Mouse (Mus musculus): ENCODE data around the gene 2810021J22Rik. TPM values are rescaled to one million over a fixed set of nuclear protein-coding genes. Genes with fewer than 3 reads are reported as not detected.

2810021J22Rik gene
- total RNA-seq, 2 experiments from 2014 or later = 3.7 to 5.0 TPM

- ATAC-seq (replicated peaks; ENCODE audit: poor library complexity) = peak; percentile 33
These were observed 47.5 kb downstream of the 2810021J22Rik start for GRCm38 (mm10) chr11:58914461-58915028.

GRCm38 (mm10) chr11:58916879-58917744 is 50.1 kb downstream of the 2810021J22Rik start:
- peak; percentile 59 for ATAC-seq (replicated peaks; ENCODE audit: poor library complexity)

GRCm38 (mm10) chr11:58917745-58918366 is 50.8 kb downstream of the 2810021J22Rik start, which contains the start of gene Btnl10:
Btnl10 (plus strand) TSS chr11:58917908.
- peak; percentile 75 for ATAC-seq (replicated peaks; ENCODE audit: poor library complexity)

GRCm38 (mm10) chr11:58918759-58919158 is 51.7 kb downstream of the 2810021J22Rik start:
- no peak for ATAC-seq (replicated peaks; ENCODE audit: poor library complexity)

GRCm38 (mm10) chr11:58922420-58922819 is 55.4 kb downstream of the 2810021J22Rik start:
- no peak for ATAC-seq (replicated peaks; ENCODE audit: poor library complexity)

GRCm38 (mm10) chr11:58926651-58927050 is 59.6 kb downstream of the 2810021J22Rik start:
- no peak for ATAC-seq (replicated peaks; ENCODE audit: poor library complexity)

- no peak for ATAC-seq (replicated peaks; ENCODE audit: poor library complexity)
These were observed 60.0 kb downstream of the 2810021J22Rik start for GRCm38 (mm10) chr11:58927053-58927452.

GRCm38 (mm10) chr11:58927790-58928651 is 61.0 kb downstream of the 2810021J22Rik start:
- peak; percentile 76 for ATAC-seq (replicated peaks; ENCODE audit: poor library complexity)

GRCm38 (mm10) chr11:58929055-58929454 is 62.0 kb downstream of the 2810021J22Rik start:
- ATAC-seq (replicated peaks; ENCODE audit: poor library complexity) = no peak

GRCm38 (mm10) chr11:58929641-58930040 is 62.6 kb downstream of the 2810021J22Rik start:
- no peak for ATAC-seq (replicated peaks; ENCODE audit: poor library complexity)

- ATAC-seq (replicated peaks; ENCODE audit: poor library complexity) = no peak
These were observed 63.2 kb downstream of the 2810021J22Rik start for GRCm38 (mm10) chr11:58930254-58930653.

GRCm38 (mm10) chr11:58931576-58931975 is 64.6 kb downstream of the 2810021J22Rik start:
- 0 out of 2 replicates have a peak, but pooled peaks have one; percentile 18 for ATAC-seq (replicated peaks; ENCODE audit: poor library complexity)

Other genes starting within 250 kb of the 2810021J22Rik start
- gene Olfr323, start 236.7 kb upstream of the 2810021J22Rik start, total RNA-seq (2015) = not detected in 2 replicates
- gene Olfr323, start 236.7 kb upstream of the 2810021J22Rik start, total RNA-seq (2017) = not detected in 2 replicates
- gene Trim58, start 226.8 kb upstream of the 2810021J22Rik start, total RNA-seq (2015) = 1.8 and 3.5 TPM in 2 replicates
- 0.27 and 1.2 TPM in 2 replicates for gene Trim58, start 226.8 kb upstream of the 2810021J22Rik start, total RNA-seq (2017)
- not detected in 2 replicates for gene Olfr322, start 208.4 kb upstream of the 2810021J22Rik start, total RNA-seq (2015)
- gene Olfr322, start 208.4 kb upstream of the 2810021J22Rik start, total RNA-seq (2017) = not detected in 2 replicates
- gene Olfr320, start 186.1 kb upstream of the 2810021J22Rik start, total RNA-seq (2015) = not detected in 2 replicates
- not detected in 2 replicates for gene Olfr320, start 186.1 kb upstream of the 2810021J22Rik start, total RNA-seq (2017)
- gene Olfr319, start 168.1 kb upstream of the 2810021J22Rik start, total RNA-seq (2015) = not detected in 2 replicates
- gene Olfr319, start 168.1 kb upstream of the 2810021J22Rik start, total RNA-seq (2017) = not detected in 2 replicates
- gene Olfr318, start 143.2 kb upstream of the 2810021J22Rik start, total RNA-seq (2015) = not detected in 2 replicates
- gene Olfr318, start 143.2 kb upstream of the 2810021J22Rik start, total RNA-seq (2017) = not detected in 2 replicates
- not detected in 2 replicates for gene Olfr317, start 128.0 kb upstream of the 2810021J22Rik start, total RNA-seq (2015)
- gene Olfr317, start 128.0 kb upstream of the 2810021J22Rik start, total RNA-seq (2017) = not detected in 2 replicates
- not detected in 2 replicates for gene Olfr316, start 114.5 kb upstream of the 2810021J22Rik start, total RNA-seq (2015)
- not detected in 2 replicates for gene Olfr316, start 114.5 kb upstream of the 2810021J22Rik start, total RNA-seq (2017)
- not detected in 2 replicates for gene Olfr315, start 94.0 kb upstream of the 2810021J22Rik start, total RNA-seq (2015)
- not detected in 2 replicates for gene Olfr315, start 94.0 kb upstream of the 2810021J22Rik start, total RNA-seq (2017)
- gene Olfr314, start 84.3 kb upstream of the 2810021J22Rik start, total RNA-seq (2015) = not detected in 2 replicates
- gene Olfr314, start 84.3 kb upstream of the 2810021J22Rik start, total RNA-seq (2017) = not detected in 2 replicates
- not detected in 2 replicates for gene Fam183b, start 65.3 kb upstream of the 2810021J22Rik start, total RNA-seq (2015)
- gene Fam183b, start 65.3 kb upstream of the 2810021J22Rik start, total RNA-seq (2017) = not detected in 2 replicates
- not detected in 2 replicates for gene Olfr313, start 52.2 kb upstream of the 2810021J22Rik start, total RNA-seq (2015)
- not detected in 2 replicates for gene Olfr313, start 52.2 kb upstream of the 2810021J22Rik start, total RNA-seq (2017)
- not detected in 2 replicates for gene Olfr312, start 38.0 kb upstream of the 2810021J22Rik start, total RNA-seq (2015)
- gene Olfr312, start 38.0 kb upstream of the 2810021J22Rik start, total RNA-seq (2017) = not detected in 2 replicates
- gene Olfr311, start 28.0 kb upstream of the 2810021J22Rik start, total RNA-seq (2015) = not detected in 2 replicates
- not detected in 2 replicates for gene Olfr311, start 28.0 kb upstream of the 2810021J22Rik start, total RNA-seq (2017)
- gene Gm12258, start 20.1 kb upstream of the 2810021J22Rik start, total RNA-seq (2015) = 0.90 and 1.1 TPM in 2 replicates
- gene Gm12258, start 20.1 kb upstream of the 2810021J22Rik start, total RNA-seq (2017) = 2.0 and 3.0 TPM in 2 replicates
- 23.9 and 29.2 TPM in 2 replicates for gene Zfp39, start 37.0 kb downstream of the 2810021J22Rik start, total RNA-seq (2015)
- 7.9 and 9.5 TPM in 2 replicates for gene Zfp39, start 37.0 kb downstream of the 2810021J22Rik start, total RNA-seq (2017)
- gene Btnl10, start 50.7 kb downstream of the 2810021J22Rik start, total RNA-seq (2015) = 1.4 and 1.5 TPM in 2 replicates
- 1.8 and 1.9 TPM in 2 replicates for gene Btnl10, start 50.7 kb downstream of the 2810021J22Rik start, total RNA-seq (2017)
- 65.8 and 66.4 TPM in 2 replicates for gene Rnf187, start 71.7 kb downstream of the 2810021J22Rik start, total RNA-seq (2015)
- gene Rnf187, start 71.7 kb downstream of the 2810021J22Rik start, total RNA-seq (2017) = 70.6 and 83.6 TPM in 2 replicates
- 1.6 and 1.9 TPM in 2 replicates for gene Hist3h2ba, start 81.7 kb downstream of the 2810021J22Rik start, total RNA-seq (2015)
- 1.8 and 2.3 TPM in 2 replicates for gene Hist3h2ba, start 81.7 kb downstream of the 2810021J22Rik start, total RNA-seq (2017)
- gene Hist3h2a, start 87.5 kb downstream of the 2810021J22Rik start, total RNA-seq (2015) = 19.4 and 20.2 TPM in 2 replicates
- 223 and 238 TPM in 2 replicates for gene Hist3h2a, start 87.5 kb downstream of the 2810021J22Rik start, total RNA-seq (2017)
- 0.10 TPM in 1 of 2 replicates, not detected in the other for gene Trim17, start 87.5 kb downstream of the 2810021J22Rik start, total RNA-seq (2015)
- not detected in 2 replicates for gene Trim17, start 87.5 kb downstream of the 2810021J22Rik start, total RNA-seq (2017)
- 24.0 and 25.0 TPM in 2 replicates for gene Trim11, start 110.9 kb downstream of the 2810021J22Rik start, total RNA-seq (2015)
- 25.9 and 32.8 TPM in 2 replicates for gene Trim11, start 110.9 kb downstream of the 2810021J22Rik start, total RNA-seq (2017)

Measured in megakaryocyte progenitor cell, adult 5-6 weeks (primary cell).